Mouse (Mus musculus) stomach, postnatal 0 days (tissue): ENCODE data around the gene Arhgap9. TPM values are rescaled to one million over a fixed set of nuclear protein-coding genes. Genes with fewer than 3 reads are reported as not detected.

Source experiments
- ATAC-seq: fragments of 200-750 bp; cut with Nextera tagmentation; 2 replicates; pipeline ENCODE4 v1.8.0; 2017; ENCODE audit not compliant: low FRiP score, low TSS enrichment
- DNase-seq: peaks from one replicate; pipeline ENCODE4 v3.0.0-alpha.2; 2016; ENCODE audit warnings: low spot score
- H3K27ac ChIP-seq: fragments of 300-500 bp; sonication (generic); replicated peaks from 2 replicates; pipeline ENCODE4 v1.5.1; 2014; ENCODE audit warnings: mild to moderate bottlenecking, control low read depth
- H3K27me3 ChIP-seq: fragments of 300-500 bp; sonication (generic); 2 replicates; pipeline ENCODE4 v1.6.1; 2014; ENCODE audit warnings: low read length; ENCODE audit not compliant: control insufficient read depth, insufficient read depth
- H3K36me3 ChIP-seq: fragments of 300-500 bp; sonication (generic); 2 replicates; pipeline ENCODE4 v1.6.1; 2014; ENCODE audit warnings: low read length, mixed read lengths; ENCODE audit not compliant: control insufficient read depth, insufficient read depth
- H3K4me1 ChIP-seq: fragments of 300-500 bp; sonication (generic); replicated peaks from 2 replicates; pipeline ENCODE4 v1.6.1; 2014; ENCODE audit warnings: antibody characterized with exemption; ENCODE audit not compliant: control insufficient read depth, insufficient read depth
- H3K4me2 ChIP-seq: fragments of 300-500 bp; sonication (generic); replicated peaks from 2 replicates; pipeline ENCODE4 v1.6.1; 2014; ENCODE audit warnings: low read depth, mild to moderate bottlenecking, control low read depth, moderate library complexity
- H3K4me3 ChIP-seq: fragments of 300-500 bp; sonication (generic); 2 replicates; pipeline ENCODE4 v1.5.1; 2014; ENCODE audit warnings: low read depth, low read length, control low read depth
- H3K9ac ChIP-seq: fragments of 300-500 bp; sonication (generic); 2 replicates; pipeline ENCODE4 v1.6.1; 2014; ENCODE audit warnings: mild to moderate bottlenecking, low read length, control low read depth, mixed read lengths
- H3K9me3 ChIP-seq: fragments of 300-500 bp; sonication (generic); 2 replicates; pipeline ENCODE4 v1.6.1; 2016; ENCODE audit warnings: low read length; ENCODE audit not compliant: control insufficient read depth
- CTCF ChIP-seq: IDR thresholded peaks from 2 replicates; pipeline ENCODE4 v1.5.1; 2016; ENCODE audit warnings: antibody characterized with exemption, low read depth, mild to moderate bottlenecking, moderate library complexity
- EP300 ChIP-seq: optimal IDR thresholded peaks from 2 replicates; pipeline ENCODE3; 2016; ENCODE audit warnings: antibody characterized with exemption
- WGBS: fragments of 180-500 bp; shearing (Covaris S2); extraction: QIAGEN DNeasy Blood & Tissue Kit; methylation state at CpG from one replicate; pipeline ENCODE4 v1.1.7; 2014; 5-methylcytosine and 5-hydroxymethylcytosine counted together
- polyA plus RNA-seq: library from polyadenylated mRNA; unstranded; fragments of >200 nt; fragmentation: Nextera tagmentation; extraction: Ambion mirVana; gene quantifications from 2 replicates; pipeline ENCODE4 v1.2.1, GENCODE M21; 2015

The Arhgap9 gene
- polyA plus RNA-seq, 1 experiment from 2014 or later = 5.2 TPM

DNA sequence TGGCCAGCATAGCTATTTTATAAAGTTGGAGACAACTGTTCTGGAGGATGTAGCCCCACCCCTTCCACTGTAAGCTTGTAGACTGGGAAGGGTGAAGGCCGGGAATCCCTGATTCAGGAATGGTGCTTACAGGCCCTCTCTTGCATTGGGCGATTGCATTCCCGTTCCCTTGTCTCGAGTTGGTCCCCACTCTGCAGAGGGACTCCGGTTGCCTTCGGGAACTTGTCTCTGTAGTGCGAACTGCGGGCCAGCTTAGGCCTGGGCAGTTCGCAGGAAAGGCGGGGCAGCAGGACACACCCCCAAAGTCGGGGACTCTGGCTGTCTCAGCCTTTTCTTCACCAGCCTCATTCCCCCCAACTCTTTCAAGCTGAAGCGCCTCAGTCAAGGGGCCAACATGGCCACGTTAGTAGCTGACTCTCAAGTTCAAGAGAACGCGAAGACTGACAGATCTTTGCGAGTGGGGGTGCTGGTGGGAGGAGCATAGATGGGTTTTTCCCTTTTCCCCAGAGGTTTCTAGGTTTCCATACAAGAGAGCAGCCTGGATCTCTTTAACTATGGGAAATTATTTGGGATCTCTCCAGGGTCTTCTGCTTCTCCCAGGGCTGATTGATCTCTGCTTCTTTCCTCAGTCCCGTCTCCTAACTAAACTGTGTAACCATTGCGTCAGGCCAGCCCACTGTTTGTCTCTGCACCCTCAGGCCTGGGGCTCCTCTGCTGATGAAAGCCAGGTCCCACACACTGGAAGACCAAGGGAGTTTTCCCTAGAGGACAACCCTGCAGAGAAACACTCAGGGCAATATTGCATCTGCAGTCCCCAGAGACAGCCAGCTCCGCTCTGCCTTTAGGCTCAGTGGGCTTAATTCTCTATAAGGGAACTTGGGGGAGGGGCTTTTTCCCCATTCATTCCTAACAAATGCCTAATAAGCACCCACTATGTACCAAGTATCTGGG lies 30.6 kb upstream of the Arhgap9 start:
- peaks cover 27% of the 10 kb centered on the region for H3K36me3 ChIP-seq
- no peaks in the 10 kb centered on the region for H3K27me3 ChIP-seq
- H3K9ac ChIP-seq = peak overlapping the region; percentile 76
- H3K4me1 ChIP-seq = peaks cover 11% of the 10 kb centered on the region
- DNase-seq (peak; percentile 75), ATAC-seq (peak; percentile 22)
- WGBS = under 1% methylated on average over 19 of the region's 19 CpGs
- TF ChIP-seq CTCF = 0 out of 2 replicates have a peak, but pooled peaks have one; percentile 12
- no peak for TF ChIP-seq EP300
- H3K4me2 ChIP-seq = peak overlapping the region; percentile 79
- peak overlapping the region; percentile 99 for H3K27ac ChIP-seq
- H3K4me3 ChIP-seq = peak overlapping the region; percentile 67
- no peaks in the 10 kb centered on the region for H3K9me3 ChIP-seq

DNA sequence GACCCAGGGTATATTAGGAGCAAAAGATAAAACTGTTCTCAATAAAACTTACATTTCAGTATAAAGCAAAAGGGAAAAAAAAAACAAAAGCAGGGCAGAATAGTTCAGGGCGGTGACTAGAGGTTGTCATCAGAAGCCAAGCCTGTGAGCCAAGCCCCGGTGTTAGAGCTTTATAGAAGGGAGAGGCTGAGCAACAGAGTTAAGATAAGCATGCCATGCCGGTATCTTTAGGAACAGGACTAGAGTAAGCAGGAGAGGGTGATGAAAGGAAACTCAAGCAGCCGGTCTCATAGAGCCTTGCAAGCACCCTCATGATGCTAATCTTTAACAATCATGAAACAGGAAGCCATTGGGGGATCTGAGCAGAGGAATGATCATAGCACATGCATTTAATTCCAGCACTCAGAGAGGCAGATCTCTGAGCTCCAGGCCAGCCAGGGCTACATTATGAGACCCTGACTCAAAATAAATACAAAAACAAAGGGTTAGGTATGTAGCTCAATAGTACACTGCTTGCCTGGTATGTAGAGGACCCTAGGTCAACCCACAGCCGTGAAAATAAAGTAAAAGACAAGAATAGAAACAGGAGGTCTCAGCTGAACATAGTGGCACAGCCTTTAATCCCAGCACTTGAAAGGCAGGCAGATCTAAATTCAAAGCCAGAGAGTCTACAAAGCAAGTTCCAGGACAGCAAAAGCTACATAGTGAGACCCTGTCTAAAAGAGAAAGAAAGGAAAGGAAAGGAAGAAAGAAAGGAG lies 29.7 kb upstream of the Arhgap9 start:
- ATAC-seq (no peak), DNase-seq (no peak)
- H3K9ac ChIP-seq = peak overlapping the region; percentile 76
- TF ChIP-seq EP300 (no peak), CTCF (no peak)
- peaks cover 11% of the 10 kb centered on the region for H3K4me1 ChIP-seq
- WGBS = 19% methylated on average over 5 of the region's 5 CpGs
- peak overlapping the region; percentile 99 for H3K27ac ChIP-seq
- H3K27me3 ChIP-seq = no peaks in the 10 kb centered on the region
- no peaks in the 10 kb centered on the region for H3K9me3 ChIP-seq
- H3K4me3 ChIP-seq = peak overlapping the region; percentile 67
- H3K4me2 ChIP-seq = peak overlapping the region; percentile 79
- peaks cover 25% of the 10 kb centered on the region for H3K36me3 ChIP-seq

DNA sequence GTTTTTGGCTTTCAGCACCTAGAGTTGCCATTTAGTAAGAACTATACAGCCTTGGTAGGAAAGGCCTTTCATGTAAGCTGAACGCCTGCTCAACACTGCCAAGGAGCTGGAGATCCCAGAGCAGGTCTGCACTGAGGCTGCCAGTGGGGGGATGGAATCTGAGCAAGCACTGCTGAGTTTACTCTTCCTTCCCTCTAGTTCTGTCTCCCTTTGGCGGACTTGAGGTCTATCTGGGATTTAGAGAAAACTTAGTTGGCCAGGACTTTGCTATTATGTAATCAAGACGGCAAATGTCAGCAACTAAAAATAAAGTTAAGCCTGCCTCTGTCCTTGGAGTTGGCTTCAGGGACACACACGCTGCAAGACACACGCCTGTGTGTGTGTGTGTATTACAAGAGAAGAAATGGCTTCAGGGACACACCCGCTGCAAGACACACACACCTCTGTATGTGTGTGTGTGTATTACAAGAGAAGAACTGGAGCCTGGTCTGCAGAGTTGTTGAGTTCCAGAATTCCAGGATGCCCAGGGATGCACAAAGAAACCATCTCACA lies 28.7 kb upstream of the Arhgap9 start:
- TF ChIP-seq CTCF = no peak
- TF ChIP-seq EP300 = no peak
- no peak overlapping the region; the same call in 1 of the 2 replicates for H3K27ac ChIP-seq
- 33% methylated on average over 6 of the region's 6 CpGs for WGBS
- no peaks in the 10 kb centered on the region for H3K27me3 ChIP-seq
- peak overlapping the region; percentile 17; the same call in 1 of the 2 replicates for H3K4me2 ChIP-seq
- H3K4me3 ChIP-seq = no peak overlapping the region
- no peak for DNase-seq
- no peak overlapping the region for H3K9ac ChIP-seq
- no peak for ATAC-seq
- no peaks in the 10 kb centered on the region for H3K9me3 ChIP-seq
- H3K4me1 ChIP-seq = peaks cover 6% of the 10 kb centered on the region; the same call in 1 of the 2 replicates
- H3K36me3 ChIP-seq = peaks cover 31% of the 10 kb centered on the region

DNA sequence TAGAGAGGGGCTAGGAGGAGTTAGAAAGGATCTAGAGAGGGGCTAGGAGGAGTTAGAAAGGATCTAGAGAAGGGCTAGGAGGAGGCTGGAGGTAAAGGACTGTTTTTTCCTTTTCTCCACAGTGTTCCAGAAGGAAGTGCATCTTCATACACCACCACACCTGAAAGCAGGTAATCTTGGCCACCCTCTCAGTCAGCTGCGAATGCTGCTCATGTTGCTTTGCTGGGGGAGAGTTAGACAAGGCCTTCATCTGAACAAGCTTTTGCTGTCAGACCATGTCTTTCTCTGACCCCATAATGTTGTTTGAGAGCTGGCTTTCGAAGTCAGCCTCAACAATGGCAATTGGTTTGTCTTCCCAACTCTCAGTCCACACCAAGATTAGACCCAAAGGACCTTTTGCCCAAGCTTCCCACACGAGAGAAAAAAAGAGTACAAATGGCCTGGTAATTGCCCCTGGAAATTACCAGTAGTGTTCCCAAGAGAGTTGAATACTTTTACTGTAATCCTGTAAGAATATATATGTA lies 28.1 kb upstream of the Arhgap9 start:
- H3K9ac ChIP-seq = no peak overlapping the region
- ATAC-seq (no peak), DNase-seq (no peak)
- no peak overlapping the region for H3K27ac ChIP-seq
- H3K36me3 ChIP-seq = peaks cover 31% of the 10 kb centered on the region
- no peaks in the 10 kb centered on the region for H3K9me3 ChIP-seq
- H3K4me1 ChIP-seq = peaks cover 6% of the 10 kb centered on the region; the same call in 1 of the 2 replicates
- H3K27me3 ChIP-seq = no peaks in the 10 kb centered on the region
- WGBS = 89% methylated on average over 3 of the region's 3 CpGs
- no peak overlapping the region for H3K4me3 ChIP-seq
- H3K4me2 ChIP-seq = no peak overlapping the region
- TF ChIP-seq CTCF (no peak), EP300 (no peak)

DNA sequence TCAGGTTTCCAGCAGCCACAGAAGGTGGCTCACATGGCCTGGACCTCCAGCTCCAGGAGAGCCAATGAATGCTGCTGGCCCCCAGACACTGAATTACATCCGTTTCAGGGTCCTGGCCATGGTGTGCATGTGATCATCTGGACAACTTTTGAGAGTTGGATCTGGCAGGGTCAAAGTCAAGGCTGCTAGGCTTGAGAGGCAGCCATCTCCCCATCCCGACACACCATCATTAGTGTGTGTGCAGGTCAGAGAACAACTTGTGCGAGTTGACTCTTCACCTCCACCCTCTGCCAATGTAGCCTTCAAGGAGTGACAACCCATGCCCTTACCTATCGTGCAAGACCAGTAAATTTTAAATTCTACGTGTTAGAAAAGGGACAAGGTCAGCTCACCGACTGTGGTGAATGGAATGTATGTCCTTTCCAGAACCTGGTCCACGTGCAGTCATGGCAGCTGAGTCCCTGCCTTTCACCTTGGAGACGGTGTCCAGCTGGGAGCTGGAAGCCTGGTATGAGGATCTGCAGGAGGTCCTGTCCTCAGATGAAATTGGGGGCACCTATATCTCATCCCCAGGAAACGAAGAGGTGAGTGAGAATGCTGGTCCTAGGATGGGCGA lies 26.8 kb upstream of the Arhgap9 start:
- Histone ChIP-seq H3K9ac (no peak overlapping the region), H3K36me3 (peaks cover 37% of the 10 kb centered on the region), H3K27ac (no peak overlapping the region), H3K27me3 (no peaks in the 10 kb centered on the region), H3K4me1 (peaks cover 6% of the 10 kb centered on the region; the same call in 1 of the 2 replicates), H3K9me3 (no peaks in the 10 kb centered on the region), H3K4me2 (no peak overlapping the region), H3K4me3 (no peak overlapping the region)
- TF ChIP-seq EP300 (no peak), CTCF (no peak)
- WGBS = 90% methylated on average over 10 of the region's 10 CpGs
- ATAC-seq = no peak
- DNase-seq = no peak
